Mouse (Mus musculus) erythroblast, embryonic 14.5 days (primary cell): ENCODE measurements around the gene Zfp825.
"Not testable (repeated sequence)": the region's sequence is repeated elsewhere in the genome, so short reads cannot be mapped to it uniquely, and the experiment has no call there.

Experiments
- GATA1 ChIP-seq: IDR thresholded peaks from 2 replicates; pipeline ENCODE4 v1.6.1; 2012; ENCODE audit warnings: low read length, inconsistent platforms, mixed read lengths
- TAL1 ChIP-seq: IDR thresholded peaks from 3 replicates; pipeline ENCODE4 v1.6.1; 2012; ENCODE audit warnings: low read length, inconsistent platforms, mixed read lengths

- TF ChIP-seq GATA1, TAL1: not testable (repeated sequence)
Observed at GRCm38 (mm10) chr13:74528519-74529371, 35.0 kb upstream of the Zfp825 start.
